Mouse (Mus musculus) erythroblast, embryonic 14.5 days (primary cell): ENCODE data around the gene Ccdc14.

Source experiments
- GATA1 ChIP-seq: IDR thresholded peaks from 2 replicates; pipeline ENCODE4 v1.6.1; 2012; ENCODE audit warnings: low read length, inconsistent platforms, mixed read lengths
- TAL1 ChIP-seq: IDR thresholded peaks from 3 replicates; pipeline ENCODE4 v1.6.1; 2012; ENCODE audit warnings: low read length, inconsistent platforms, mixed read lengths

GRCm38 (mm10) chr16:34745065-34745585, 54.7 kb downstream of the Ccdc14 start, which contains the start of gene Mylk:
- TF ChIP-seq GATA1 (no peak), TAL1 (no peak)
